Mouse (Mus musculus) megakaryocyte, embryonic 14.5 days (primary cell): ENCODE measurements around the gene Rhod.

Experiments
- FLI1 ChIP-seq: IDR thresholded peaks from 2 replicates; pipeline ENCODE4 v1.6.1; 2012; ENCODE audit warnings: low read length, inconsistent platforms, mixed read lengths
- GATA1 ChIP-seq: IDR thresholded peaks from 3 replicates; pipeline ENCODE4 v1.6.1; 2012; ENCODE audit warnings: mixed read lengths, low read length, inconsistent platforms, borderline replicate concordance

DNA sequence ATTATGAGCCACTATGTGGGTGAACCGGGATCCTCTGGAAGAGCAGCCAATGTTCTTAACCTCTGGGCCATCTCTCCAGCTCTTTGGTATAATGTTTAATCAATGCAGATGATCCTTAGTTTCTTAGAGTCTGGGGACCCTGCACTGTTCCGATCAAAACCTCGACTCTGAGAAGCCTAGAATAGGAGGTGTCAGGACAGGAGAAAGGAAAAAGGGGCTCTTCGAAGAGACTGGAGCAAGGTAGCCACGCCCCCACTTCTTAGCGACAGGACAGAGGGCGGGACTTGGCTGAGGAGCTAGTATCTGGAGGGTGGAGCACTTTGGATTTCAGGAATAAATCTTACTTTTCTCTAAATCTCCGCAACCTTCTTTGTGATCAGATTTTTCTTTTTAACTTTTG lies 990 bp upstream of the Rhod start:
- TF ChIP-seq GATA1 (no peak), FLI1 (no peak)
